Comparison of ENCODE assay signal across 31 mouse cellular contexts in genomic region chr7:43077831-43078230, GRCm38 (mm10). TPM values are rescaled to one million over a fixed set of nuclear protein-coding genes. Genes with fewer than 3 reads are reported as not detected.
A peak's percentile ranks its signal among the peaks of the same experiment; 100 is the strongest.
DNase-seq lines count a peak whose midpoint lies in the region; ATAC-seq and TF ChIP-seq lines count a peak whose summit lies in the region.
"Had no signal": no experiment of that assay in that cellular context is flagged by ENCODE, and none has a peak within 500 bp of the region (broad histone marks: within the 10 kb centered on the region; RNA-seq: fewer than 3 reads in every experiment).

No protein-coding gene starts in this region.

- ATAC-seq in hindbrain, embryonic 14.5 days (ENCODE audit: low FRiP score): no peak
- ATAC-seq in liver, postnatal 0 days: no peak
- ATAC-seq in hindbrain, embryonic 13.5 days (ENCODE audit: low FRiP score): no peak
- ATAC-seq: activated CD4-positive, CD25-positive, alpha-beta regulatory T cell, adult 4 months; forebrain, embryonic 13.5 days; forebrain, embryonic 16.5 days; hindbrain, postnatal 0 days; inflammation-experienced regulatory T-cells, adult 6 months; intestine, embryonic 16.5 days had no signal

- H3K9me3 ChIP-seq in ES-Bruce4 (replicated peaks; ENCODE audit: control insufficient read depth, insufficient read depth, low read length, poor library complexity, severe bottlenecking): no peaks in the 10 kb centered on the region
- H3K9me3 ChIP-seq in hindbrain, embryonic 14.5 days (ENCODE audit: control insufficient read depth, low read length): peaks cover 20% of the 10 kb centered on the region
- no peaks in the 10 kb centered on the region for H3K9me3 ChIP-seq in liver, postnatal 0 days (ENCODE audit: low read length)
- peaks cover 28% of the 10 kb centered on the region for H3K9me3 ChIP-seq in hindbrain, embryonic 13.5 days

- H3K4me1 ChIP-seq in ES-Bruce4 (ENCODE audit: control insufficient read depth, insufficient read depth, low read length): no peaks in the 10 kb centered on the region
- no peaks in the 10 kb centered on the region for H3K4me1 ChIP-seq in hindbrain, embryonic 14.5 days (replicated peaks; ENCODE audit: control insufficient read depth, insufficient read depth, low read length)
- H3K4me1 ChIP-seq in liver, postnatal 0 days (ENCODE audit: insufficient read depth): no peaks in the 10 kb centered on the region
- no peaks in the 10 kb centered on the region for H3K4me1 ChIP-seq in hindbrain, embryonic 13.5 days (replicated peaks)
- H3K4me1 ChIP-seq: forebrain, embryonic 10.5 days; forebrain, embryonic 13.5 days; hindbrain, embryonic 12.5 days had no signal

- no peak overlapping the region for H3K27ac ChIP-seq in ES-Bruce4 (ENCODE audit: insufficient read depth, low read length)
- H3K27ac ChIP-seq in hindbrain, embryonic 14.5 days: no peak overlapping the region
- no peak overlapping the region for H3K27ac ChIP-seq in liver, postnatal 0 days (ENCODE audit: low read depth)
- no peak overlapping the region for H3K27ac ChIP-seq in hindbrain, embryonic 13.5 days
- H3K27ac ChIP-seq: forebrain, embryonic 10.5 days; forebrain, embryonic 13.5 days; hindbrain, embryonic 12.5 days; hindbrain, postnatal 0 days had no signal

- WGBS in hindbrain, embryonic 14.5 days: 85% methylated on average over 8 of the region's 8 CpGs
- 81% methylated on average over 8 of the region's 8 CpGs for WGBS in liver, postnatal 0 days (ENCODE audit: insufficient replicate concordance)
- WGBS in hindbrain, embryonic 13.5 days: 90% methylated on average over 8 of the region's 8 CpGs

- H3K4me2 ChIP-seq in hindbrain, embryonic 14.5 days (replicated peaks): no peak overlapping the region
- H3K4me2 ChIP-seq in liver, postnatal 0 days (ENCODE audit: low read depth, low read length): no peak overlapping the region
- no peak overlapping the region for H3K4me2 ChIP-seq in hindbrain, embryonic 13.5 days
- H3K4me2 ChIP-seq: forebrain, embryonic 13.5 days; heart, embryonic 11.5 days; hindbrain, embryonic 12.5 days had no signal

- no peaks in the 10 kb centered on the region for H3K36me3 ChIP-seq in ES-Bruce4 (ENCODE audit: control insufficient read depth, insufficient read depth, low read length, poor library complexity, severe bottlenecking)
- no peaks in the 10 kb centered on the region for H3K36me3 ChIP-seq in hindbrain, embryonic 14.5 days (replicated peaks; ENCODE audit: control insufficient read depth, insufficient read depth)
- H3K36me3 ChIP-seq in liver, postnatal 0 days (replicated peaks; ENCODE audit: insufficient read depth, low read length): no peaks in the 10 kb centered on the region
- H3K36me3 ChIP-seq in hindbrain, embryonic 13.5 days: no peaks in the 10 kb centered on the region
- H3K36me3 ChIP-seq: forebrain, embryonic 10.5 days; hindbrain, embryonic 12.5 days had no signal

- peak; percentile 69 for TF ChIP-seq POLR2A in ES-Bruce4 (IDR thresholded peaks at IDR 0.05; ENCODE audit: insufficient read depth, low read length)

- H3K9ac ChIP-seq in ES-Bruce4 (ENCODE audit: low read depth, poor library complexity, severe bottlenecking): no peak overlapping the region; the same call in 1 of the 2 replicates
- no peak overlapping the region for H3K9ac ChIP-seq in hindbrain, embryonic 14.5 days
- H3K9ac ChIP-seq in liver, postnatal 0 days (replicated peaks): no peak overlapping the region
- no peak overlapping the region for H3K9ac ChIP-seq in hindbrain, embryonic 13.5 days
- H3K9ac ChIP-seq: forebrain, embryonic 13.5 days; hindbrain, embryonic 12.5 days had no signal

- no peak for TF ChIP-seq EP300 in ES-Bruce4 (IDR thresholded peaks at IDR 0.05; ENCODE audit: insufficient read depth, low read depth, low read length)
- no peak for TF ChIP-seq EP300 in liver, postnatal 0 days (IDR thresholded peaks at IDR 0.05; ENCODE audit: low read depth)

- no peak for TF ChIP-seq CTCF in ES-Bruce4 (IDR thresholded peaks at IDR 0.05; ENCODE audit: low read depth, low read length)
- TF ChIP-seq CTCF in liver, postnatal 0 days (IDR thresholded peaks at IDR 0.05; ENCODE audit: low read depth): no peak

- DNase-seq in NIH3T3 (ENCODE audit: low read depth) (peak; percentile 1), ZHBTc4 (ENCODE audit: low read depth, low spot score) (peak; percentile 95), liver (no peak)
- peak; percentile 44 for DNase-seq in testis, postnatal 14 days (ENCODE audit: low spot score)
- no peak for DNase-seq in hindbrain, embryonic 14.5 days (ENCODE audit: low spot score)
- DNase-seq in liver, postnatal 0 days: no peak
- DNase-seq: adrenal gland, adult 8-10 months; adrenal gland, postnatal 25 days; B cell, adult 2 months; cerebellum, adult 18-20 months; cerebellum, adult 9-10 months; cerebellum, postnatal 14 days; gastrocnemius, postnatal 10 days; gastrocnemius, postnatal 36 days had no signal

- H3K27me3 ChIP-seq in ES-Bruce4 (ENCODE audit: control insufficient read depth, insufficient read depth, low read length, poor library complexity, severe bottlenecking): no peaks in the 10 kb centered on the region
- H3K27me3 ChIP-seq in hindbrain, embryonic 14.5 days (ENCODE audit: control insufficient read depth, insufficient read depth, low read length): no peaks in the 10 kb centered on the region
- no peaks in the 10 kb centered on the region for H3K27me3 ChIP-seq in liver, postnatal 0 days (ENCODE audit: insufficient read depth, low read length)
- H3K27me3 ChIP-seq in hindbrain, embryonic 13.5 days: no peaks in the 10 kb centered on the region
- H3K27me3 ChIP-seq: CH12.LX; forebrain, embryonic 13.5 days; hindbrain, embryonic 12.5 days had no signal

- H3K4me3 ChIP-seq in ES-Bruce4 (ENCODE audit: low read depth, low read length): peak overlapping the region; percentile 87
- no peak overlapping the region for H3K4me3 ChIP-seq in hindbrain, embryonic 14.5 days (replicated peaks; ENCODE audit: low read length)
- H3K4me3 ChIP-seq in liver, postnatal 0 days (ENCODE audit: low read depth, low read length): no peak overlapping the region
- H3K4me3 ChIP-seq in hindbrain, embryonic 13.5 days: no peak overlapping the region
- H3K4me3 ChIP-seq: forebrain, embryonic 10.5 days; forebrain, embryonic 13.5 days; hindbrain, embryonic 12.5 days had no signal

RNA-seq across cellular contexts. Expression of gene Zfp936, which starts 36.2 kb away (rescaled TPM):
- polyA plus RNA-seq in ES-Bruce4 (2011; ENCODE audit: insufficient read depth, insufficient read length, low read depth, missing spikeins): 26.1 and 29.6 TPM in 2 replicates
- polyA plus RNA-seq in hindbrain, embryonic 14.5 days (2014; fragmentation: Nextera tagmentation; extraction: Ambion mirVana): not detected in 2 replicates
- polyA plus RNA-seq in liver, postnatal 0 days (2015; fragmentation: Nextera tagmentation; extraction: Ambion mirVana): not detected in 2 replicates
- not detected in 2 replicates for polyA plus RNA-seq in hindbrain, embryonic 13.5 days (2015; fragmentation: Nextera tagmentation; extraction: Ambion mirVana)
- polyA plus RNA-seq: brain, embryonic 14.5 days; embryonic facial prominence, embryonic 11.5 days; embryonic facial prominence, embryonic 14.5 days; forebrain, embryonic 10.5 days; forebrain, embryonic 13.5 days; forebrain, embryonic 16.5 days; heart, embryonic 11.5 days; heart, embryonic 14.5 days; heart, postnatal 0 days; hindbrain, embryonic 12.5 days; hindbrain, postnatal 0 days; intestine, embryonic 16.5 days had no signal

RNA-seq across cellular contexts. Expression of gene Gm9268, which starts 59.3 kb away (rescaled TPM):
- not detected in 2 replicates for polyA plus RNA-seq in ES-Bruce4 (2011; ENCODE audit: insufficient read depth, insufficient read length, low read depth, missing spikeins)
- polyA plus RNA-seq in hindbrain, embryonic 14.5 days (2014; fragmentation: Nextera tagmentation; extraction: Ambion mirVana): not detected in 2 replicates
- polyA plus RNA-seq in liver, postnatal 0 days (2015; fragmentation: Nextera tagmentation; extraction: Ambion mirVana): not detected in 2 replicates
- not detected in 2 replicates for polyA plus RNA-seq in hindbrain, embryonic 13.5 days (2015; fragmentation: Nextera tagmentation; extraction: Ambion mirVana)
- polyA plus RNA-seq: activated CD4-positive, CD25-positive, alpha-beta regulatory T cell, adult 4 months; brain, embryonic 14.5 days; embryonic facial prominence, embryonic 11.5 days; embryonic facial prominence, embryonic 14.5 days; forebrain, embryonic 10.5 days; forebrain, embryonic 13.5 days; forebrain, embryonic 16.5 days; heart, embryonic 11.5 days; heart, embryonic 14.5 days; heart, postnatal 0 days; hindbrain, embryonic 12.5 days; hindbrain, postnatal 0 days; inflammation-experienced regulatory T-cells, adult 6 months; intestine, embryonic 16.5 days had no signal

Comparison
In these comparisons a context has a peak if more than half of its experiments do, and no peak if none do; other contexts are left out.
1. DNase-seq: peak in NIH3T3 (single experiment), ZHBTc4 (single experiment) and testis, postnatal 14 days (single experiment); none in hindbrain, embryonic 14.5 days (single experiment), liver, postnatal 0 days (single experiment) and liver (single experiment).
2. RNA of gene Zfp936, which starts 36.2 kb away (polyA plus RNA-seq): 26.1 to 29.6 TPM in ES-Bruce4; not detected in hindbrain, embryonic 14.5 days, not detected in liver, postnatal 0 days and not detected in hindbrain, embryonic 13.5 days; every median in the first group is over 10 times any median in the second.